In the genomic region with DNA sequence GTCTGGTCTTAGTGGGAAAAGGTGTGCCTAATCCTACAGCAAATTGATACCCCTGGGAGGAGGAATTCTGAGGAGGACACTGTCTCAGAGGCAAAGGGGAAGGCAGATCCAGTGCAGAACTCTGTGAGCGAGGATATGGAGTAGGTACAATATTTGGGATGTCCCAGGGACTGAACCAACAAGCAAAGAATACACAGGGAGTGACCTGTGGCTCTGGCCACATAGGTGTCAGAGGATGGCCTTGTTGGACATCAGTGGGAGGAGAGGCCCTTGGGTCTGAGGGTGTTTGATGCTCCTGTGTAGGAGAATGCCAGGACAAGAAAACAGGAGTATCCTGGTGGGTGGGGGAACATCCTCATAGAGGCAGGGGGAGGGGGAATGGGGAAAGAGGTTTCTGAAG, we compare ENCODE assay signal across 22 mouse cellular contexts.
DNase-seq lines count a peak whose midpoint lies in the region; ATAC-seq lines count a peak whose summit lies in the region.
"Had no signal": no experiment of that assay in that cellular context is flagged by ENCODE, and none has a peak within 500 bp of the region (broad histone marks: within the 10 kb centered on the region; RNA-seq: fewer than 3 reads in every experiment).

No protein-coding gene starts in this region.

- H3K4me1 ChIP-seq in forebrain, embryonic 12.5 days: no peaks in the 10 kb centered on the region
- H3K4me1 ChIP-seq in forebrain, embryonic 16.5 days (replicated peaks; ENCODE audit: control insufficient read depth, insufficient read depth, low read length): no peaks in the 10 kb centered on the region
- no peaks in the 10 kb centered on the region for H3K4me1 ChIP-seq in heart, embryonic 12.5 days (replicated peaks)
- H3K4me1 ChIP-seq in hindbrain, embryonic 11.5 days (replicated peaks; ENCODE audit: control insufficient read depth, insufficient read depth, low read length): no peaks in the 10 kb centered on the region
- H3K4me1 ChIP-seq in hindbrain, embryonic 10.5 days (replicated peaks): no peaks in the 10 kb centered on the region
- H3K4me1 ChIP-seq in midbrain, embryonic 11.5 days (ENCODE audit: control insufficient read depth, insufficient read depth, low read length): no peaks in the 10 kb centered on the region
- no peaks in the 10 kb centered on the region for H3K4me1 ChIP-seq in midbrain, embryonic 10.5 days

- H3K36me3 ChIP-seq in forebrain, embryonic 12.5 days (replicated peaks): no peaks in the 10 kb centered on the region
- no peaks in the 10 kb centered on the region for H3K36me3 ChIP-seq in forebrain, embryonic 16.5 days (ENCODE audit: control insufficient read depth, insufficient read depth)
- no peaks in the 10 kb centered on the region for H3K36me3 ChIP-seq in heart, embryonic 12.5 days
- no peaks in the 10 kb centered on the region for H3K36me3 ChIP-seq in hindbrain, embryonic 11.5 days (ENCODE audit: control insufficient read depth, insufficient read depth, low read length)
- H3K36me3 ChIP-seq in hindbrain, embryonic 10.5 days: no peaks in the 10 kb centered on the region
- no peaks in the 10 kb centered on the region for H3K36me3 ChIP-seq in midbrain, embryonic 11.5 days (ENCODE audit: control insufficient read depth, insufficient read depth, low read length)
- no peaks in the 10 kb centered on the region for H3K36me3 ChIP-seq in midbrain, embryonic 10.5 days
- H3K36me3 ChIP-seq: G1E had no signal

- 0 out of 2 replicates have a peak, but pooled peaks have one; percentile 51 for ATAC-seq in forebrain, embryonic 12.5 days (ENCODE audit: low FRiP score)
- ATAC-seq in forebrain, embryonic 16.5 days: no peak
- no peak for ATAC-seq in heart, embryonic 12.5 days (ENCODE audit: insufficient number of reproducible peaks, low FRiP score)
- 0 out of 2 replicates have a peak, but pooled peaks have one; percentile 33 for ATAC-seq in hindbrain, embryonic 11.5 days (ENCODE audit: low FRiP score)
- ATAC-seq in midbrain, embryonic 11.5 days (ENCODE audit: low FRiP score): peak; percentile 19; the same call in 1 of the 2 replicates
- ATAC-seq: activated CD4-positive, CD25-positive, alpha-beta regulatory T cell, adult 4 months; CD4-positive, CD25-positive, alpha-beta regulatory T cell, adult 4 months; Patski had no signal

- H3K4me3 ChIP-seq in forebrain, embryonic 12.5 days (replicated peaks): no peak overlapping the region
- H3K4me3 ChIP-seq in forebrain, embryonic 16.5 days (replicated peaks; ENCODE audit: low read length): no peak overlapping the region
- H3K4me3 ChIP-seq in heart, embryonic 12.5 days: no peak overlapping the region
- H3K4me3 ChIP-seq in hindbrain, embryonic 11.5 days (ENCODE audit: low read depth, low read length): no peak overlapping the region
- no peak overlapping the region for H3K4me3 ChIP-seq in hindbrain, embryonic 10.5 days
- no peak overlapping the region for H3K4me3 ChIP-seq in midbrain, embryonic 11.5 days (ENCODE audit: low read depth, low read length)
- no peak overlapping the region for H3K4me3 ChIP-seq in midbrain, embryonic 10.5 days

- H3K27me3 ChIP-seq in forebrain, embryonic 12.5 days: no peaks in the 10 kb centered on the region
- H3K27me3 ChIP-seq in forebrain, embryonic 16.5 days (replicated peaks; ENCODE audit: control insufficient read depth, insufficient read depth, low read length): no peaks in the 10 kb centered on the region
- no peaks in the 10 kb centered on the region for H3K27me3 ChIP-seq in heart, embryonic 12.5 days (replicated peaks)
- no peaks in the 10 kb centered on the region for H3K27me3 ChIP-seq in hindbrain, embryonic 11.5 days (ENCODE audit: control insufficient read depth, insufficient read depth, low read length)
- H3K27me3 ChIP-seq in hindbrain, embryonic 10.5 days (ENCODE audit: insufficient read depth, poor library complexity, severe bottlenecking): no peaks in the 10 kb centered on the region
- no peaks in the 10 kb centered on the region for H3K27me3 ChIP-seq in midbrain, embryonic 11.5 days (ENCODE audit: control insufficient read depth, insufficient read depth, low read length)
- H3K27me3 ChIP-seq in midbrain, embryonic 10.5 days (ENCODE audit: low read depth, poor library complexity, severe bottlenecking): no peaks in the 10 kb centered on the region
- H3K27me3 ChIP-seq: CH12.LX, Patski had no signal

- WGBS in forebrain, embryonic 12.5 days: 88% methylated on average over 1 of the region's 1 CpGs
- WGBS in forebrain, embryonic 16.5 days: 77% methylated on average over 1 of the region's 1 CpGs
- WGBS in heart, embryonic 12.5 days: 63% methylated on average over 1 of the region's 1 CpGs
- WGBS in hindbrain, embryonic 11.5 days: 88% methylated on average over 1 of the region's 1 CpGs
- WGBS in hindbrain, embryonic 10.5 days: 91% methylated on average over 1 of the region's 1 CpGs
- 90% methylated on average over 1 of the region's 1 CpGs for WGBS in midbrain, embryonic 11.5 days
- 92% methylated on average over 1 of the region's 1 CpGs for WGBS in midbrain, embryonic 10.5 days

- H3K9ac ChIP-seq in forebrain, embryonic 12.5 days: no peak overlapping the region
- no peak overlapping the region for H3K9ac ChIP-seq in forebrain, embryonic 16.5 days (replicated peaks; ENCODE audit: low read depth, low read length)
- no peak overlapping the region for H3K9ac ChIP-seq in heart, embryonic 12.5 days
- H3K9ac ChIP-seq in hindbrain, embryonic 11.5 days (ENCODE audit: low read depth, low read length): no peak overlapping the region
- no peak overlapping the region for H3K9ac ChIP-seq in midbrain, embryonic 11.5 days (ENCODE audit: low read length)

- no peak overlapping the region for H3K27ac ChIP-seq in forebrain, embryonic 12.5 days
- H3K27ac ChIP-seq in forebrain, embryonic 16.5 days (ENCODE audit: low read length): no peak overlapping the region
- H3K27ac ChIP-seq in heart, embryonic 12.5 days (ENCODE audit: poor library complexity, severe bottlenecking): no peak overlapping the region
- H3K27ac ChIP-seq in hindbrain, embryonic 11.5 days (ENCODE audit: low read depth, low read length): no peak overlapping the region
- H3K27ac ChIP-seq in hindbrain, embryonic 10.5 days: no peak overlapping the region
- no peak overlapping the region for H3K27ac ChIP-seq in midbrain, embryonic 11.5 days (ENCODE audit: low read depth, low read length)
- no peak overlapping the region for H3K27ac ChIP-seq in midbrain, embryonic 10.5 days (replicated peaks)

- peak; percentile 60 for DNase-seq in heart, adult 11 months
- DNase-seq in hindbrain, embryonic 11.5 days (ENCODE audit: low spot score): no peak
- DNase-seq in hindbrain, embryonic 10.5 days (ENCODE audit: low spot score): no peak
- DNase-seq in midbrain, embryonic 11.5 days (ENCODE audit: low spot score, missing footprints): no peak
- no peak for DNase-seq in midbrain, embryonic 10.5 days (ENCODE audit: low spot score)
- DNase-seq: adrenal gland, adult 2 months; adrenal gland, adult 8-10 months; adrenal gland, postnatal 10 days; adrenal gland, postnatal 14 days; adrenal gland, postnatal 25 days; adrenal gland, postnatal 36 days; B cell, adult 2 months; cerebellum, adult 11 months; cerebellum, adult 11-12 months had no signal

- no peaks in the 10 kb centered on the region for H3K9me3 ChIP-seq in forebrain, embryonic 12.5 days
- no peaks in the 10 kb centered on the region for H3K9me3 ChIP-seq in forebrain, embryonic 16.5 days (ENCODE audit: control insufficient read depth, low read length)
- H3K9me3 ChIP-seq in heart, embryonic 12.5 days (replicated peaks): no peaks in the 10 kb centered on the region
- H3K9me3 ChIP-seq in hindbrain, embryonic 11.5 days (ENCODE audit: control insufficient read depth, low read length): no peaks in the 10 kb centered on the region
- no peaks in the 10 kb centered on the region for H3K9me3 ChIP-seq in hindbrain, embryonic 10.5 days
- H3K9me3 ChIP-seq in midbrain, embryonic 11.5 days (ENCODE audit: control insufficient read depth, low read length): no peaks in the 10 kb centered on the region
- H3K9me3 ChIP-seq in midbrain, embryonic 10.5 days (replicated peaks): no peaks in the 10 kb centered on the region
- H3K9me3 ChIP-seq: G1E had no signal

- no peak overlapping the region for H3K4me2 ChIP-seq in forebrain, embryonic 12.5 days
- no peak overlapping the region for H3K4me2 ChIP-seq in forebrain, embryonic 16.5 days (ENCODE audit: low read length)
- no peak overlapping the region for H3K4me2 ChIP-seq in heart, embryonic 12.5 days
- H3K4me2 ChIP-seq in hindbrain, embryonic 11.5 days (replicated peaks; ENCODE audit: low read depth, low read length): no peak overlapping the region
- H3K4me2 ChIP-seq in midbrain, embryonic 11.5 days: no peak overlapping the region

Comparison
In these comparisons a context has a peak if more than half of its experiments do, and no peak if none do; other contexts are left out.
1. ATAC-seq: peak in forebrain, embryonic 12.5 days (single experiment), hindbrain, embryonic 11.5 days (single experiment) and midbrain, embryonic 11.5 days (single experiment); none in forebrain, embryonic 16.5 days (single experiment) and heart, embryonic 12.5 days (single experiment).